Mouse (Mus musculus): ENCODE results near the gene Slit1.

GRCm38 (mm10) chr19:41683951-41684350 lies 59.5 kb downstream of the Slit1 start:
- TF ChIP-seq CTCF (IDR thresholded peaks at IDR 0.05; ENCODE audit: control insufficient read depth, insufficient read depth, low read length) (no peak), POLR2A (IDR thresholded peaks at IDR 0.05; ENCODE audit: borderline replicate concordance, control insufficient read depth, low read depth, low read length) (no peak)

All from bone marrow, adult 2 months (tissue).